ENCODE assay signal across 9 mouse cellular contexts in the genomic region with DNA sequence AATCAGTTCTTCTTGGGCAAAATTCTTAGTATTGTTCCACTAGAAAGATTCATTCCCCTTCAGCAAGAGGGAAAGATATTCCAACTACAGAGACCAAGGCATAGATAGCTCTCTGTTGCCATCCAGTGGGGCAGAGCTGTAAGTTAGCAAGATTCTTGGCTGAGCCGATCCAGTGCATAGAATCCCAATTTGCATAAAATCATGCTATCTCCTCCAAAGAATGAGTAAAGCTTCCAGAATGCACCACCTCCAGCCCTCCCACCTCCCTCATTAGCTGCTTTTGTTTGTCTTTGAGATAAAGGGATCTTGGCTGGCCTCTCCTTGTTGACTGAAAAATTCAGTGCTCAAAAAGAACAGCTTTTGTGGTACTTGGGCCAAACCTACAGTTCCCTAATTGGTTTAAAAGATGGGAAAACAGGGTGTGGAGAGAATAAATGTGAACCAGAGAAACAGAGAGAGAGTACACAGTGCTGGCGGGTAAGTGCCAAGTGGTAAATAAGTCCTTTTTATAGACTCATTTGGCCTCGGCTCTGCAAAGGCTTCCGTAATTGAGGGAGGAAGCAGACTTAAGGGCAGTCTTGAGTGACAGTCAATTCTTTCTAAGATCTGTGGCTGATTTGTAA.
DNase-seq lines count a peak whose midpoint lies in the region; ATAC-seq and TF ChIP-seq lines count a peak whose summit lies in the region.
"Had no signal": no experiment of that assay in that cellular context is flagged by ENCODE, and none has a peak within 500 bp of the region (broad histone marks: within the 10 kb centered on the region; RNA-seq: fewer than 3 reads in every experiment).

No protein-coding gene starts in this region.

- H3K4me3 ChIP-seq in liver, postnatal 0 days (ENCODE audit: low read depth, low read length) = no peak overlapping the region
- H3K4me3 ChIP-seq: megakaryocyte, embryonic 14.5 days had no signal

- no peak overlapping the region for H3K27ac ChIP-seq in liver, postnatal 0 days (ENCODE audit: low read depth)

- TF ChIP-seq EP300 in liver, postnatal 0 days (IDR thresholded peaks at IDR 0.05; ENCODE audit: low read depth) = no peak

- no peak overlapping the region for H3K9ac ChIP-seq in liver, postnatal 0 days (replicated peaks)

- TF ChIP-seq CTCF in liver, postnatal 0 days (IDR thresholded peaks at IDR 0.05; ENCODE audit: low read depth) = peak; percentile 70

- DNase-seq in liver, postnatal 0 days = peak; percentile 24
- no peak for DNase-seq in liver
- peak; percentile 42 to 57 for DNase-seq in cerebellum, postnatal 25 days
- DNase-seq in frontal cortex, postnatal 36 days (ENCODE audit: low spot score in 2 of 2) = peak; percentile 49 to 75
- DNase-seq in kidney, postnatal 10 days = peak; percentile 72
- DNase-seq in lung, adult 18-20 months = peak; percentile 50 to 64
- DNase-seq in right cerebral cortex, adult 18-20 months = peak; percentile 70

- no peaks in the 10 kb centered on the region for H3K36me3 ChIP-seq in liver, postnatal 0 days (replicated peaks; ENCODE audit: insufficient read depth, low read length)

- H3K4me2 ChIP-seq in liver, postnatal 0 days (ENCODE audit: low read depth, low read length) = no peak overlapping the region

- no peak for ATAC-seq in liver, postnatal 0 days
- ATAC-seq in inflammation-experienced regulatory T-cells, adult 6 months = no peak

- WGBS in liver, postnatal 0 days (ENCODE audit: insufficient replicate concordance) = 19% methylated on average over 4 of the region's 4 CpGs

- H3K4me1 ChIP-seq in liver, postnatal 0 days (ENCODE audit: insufficient read depth) = no peaks in the 10 kb centered on the region
- H3K4me1 ChIP-seq: megakaryocyte, embryonic 14.5 days had no signal

- no peaks in the 10 kb centered on the region for H3K27me3 ChIP-seq in liver, postnatal 0 days (ENCODE audit: insufficient read depth, low read length)

- H3K9me3 ChIP-seq in liver, postnatal 0 days (ENCODE audit: low read length) = no peaks in the 10 kb centered on the region
- H3K9me3 ChIP-seq: megakaryocyte, embryonic 14.5 days had no signal
